Mouse (Mus musculus): ENCODE measurements around the gene Vtcn1.
"Not testable (repeated sequence)": the region's sequence is repeated elsewhere in the genome, so short reads cannot be mapped to it uniquely, and the experiment has no call there.

Vtcn1 gene

DNA sequence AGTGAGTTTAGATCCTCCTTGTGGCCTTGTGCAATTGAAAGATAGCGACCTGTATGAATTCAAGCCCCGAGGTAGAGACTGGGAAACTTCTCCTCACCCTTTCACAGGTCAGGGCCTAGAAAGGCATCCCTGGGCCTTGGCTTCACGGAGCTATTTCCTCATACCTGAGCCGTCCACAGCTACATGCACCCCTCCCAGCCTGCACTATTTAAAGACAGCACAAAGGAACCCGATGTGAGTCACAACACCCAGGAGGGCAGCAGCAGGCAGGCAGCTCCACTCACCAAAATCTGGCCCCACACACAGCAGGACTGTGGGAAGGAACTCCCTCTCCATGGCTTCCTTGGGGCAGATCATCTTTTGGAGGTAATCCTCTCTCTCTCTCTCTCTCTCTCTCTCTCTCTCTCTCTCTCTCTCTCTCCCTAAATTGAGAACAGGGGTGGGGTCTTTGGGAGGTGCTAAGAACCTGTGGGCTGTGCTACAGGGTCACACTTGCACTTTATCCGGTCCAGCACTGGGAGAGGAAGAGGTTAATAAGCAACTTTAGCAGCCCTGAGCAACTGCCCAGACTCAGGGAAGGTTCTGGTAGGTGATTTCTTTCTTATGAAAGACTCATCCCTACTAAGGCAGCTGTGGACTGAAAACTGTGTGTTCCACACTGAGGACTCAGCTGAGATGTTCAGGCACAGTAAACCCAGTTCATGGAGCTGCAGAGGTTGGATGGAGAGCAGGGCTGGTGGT is at the start of gene Vtcn1:
TSS of gene Vtcn1 (plus strand) at position 235 of the 741 bp plus-strand sequence.
- DNase-seq (ENCODE audit: extremely low read depth, low read depth), result no peak

DNA sequence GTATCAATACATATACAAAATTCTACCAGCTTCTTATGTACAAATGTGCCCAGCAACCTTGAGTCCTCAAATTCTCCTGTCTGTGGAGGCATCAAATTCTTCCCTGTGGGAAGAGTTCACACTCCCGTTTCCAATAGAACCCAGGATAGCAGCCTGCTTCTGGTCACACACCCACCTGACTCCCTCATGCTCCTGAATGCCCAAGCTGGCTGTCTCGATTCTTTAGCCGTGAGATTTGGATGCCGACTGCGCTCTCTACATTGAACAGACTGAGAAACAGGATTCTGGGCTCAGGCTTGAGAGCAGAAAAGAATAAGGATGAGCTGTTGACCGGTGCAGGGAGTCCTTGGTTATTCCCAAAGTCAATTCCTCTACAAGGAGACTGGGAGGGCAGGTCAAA is 48.3 kb upstream of the Vtcn1 start:
- no peak for DNase-seq (ENCODE audit: extremely low read depth, low read depth)

GRCm38 (mm10) chr3:100777568-100777967 is 47.7 kb upstream of the Vtcn1 start:
- DNase-seq (ENCODE audit: extremely low read depth, low read depth), result no peak

DNA sequence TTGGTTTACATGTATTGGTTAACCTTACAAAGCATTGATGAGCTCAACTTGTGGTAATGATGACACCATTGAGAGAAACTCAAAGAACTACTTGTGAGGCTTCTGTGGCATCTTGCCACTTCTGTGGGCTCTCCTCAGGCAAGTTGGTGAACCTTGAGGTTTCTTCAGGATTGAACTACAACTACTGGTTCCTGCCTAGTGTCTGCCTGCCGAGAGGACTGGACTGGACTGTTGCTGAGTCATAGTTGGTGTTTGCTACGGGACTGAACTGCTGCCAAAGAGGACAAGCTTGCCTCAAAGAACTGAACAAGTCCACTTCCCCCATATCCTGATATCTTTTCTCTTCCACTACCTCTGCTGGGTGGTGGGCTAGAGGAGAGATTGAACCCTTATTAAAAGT is 39.2 kb upstream of the Vtcn1 start:
- DNase-seq (ENCODE audit: extremely low read depth, low read depth), result no peak

DNA sequence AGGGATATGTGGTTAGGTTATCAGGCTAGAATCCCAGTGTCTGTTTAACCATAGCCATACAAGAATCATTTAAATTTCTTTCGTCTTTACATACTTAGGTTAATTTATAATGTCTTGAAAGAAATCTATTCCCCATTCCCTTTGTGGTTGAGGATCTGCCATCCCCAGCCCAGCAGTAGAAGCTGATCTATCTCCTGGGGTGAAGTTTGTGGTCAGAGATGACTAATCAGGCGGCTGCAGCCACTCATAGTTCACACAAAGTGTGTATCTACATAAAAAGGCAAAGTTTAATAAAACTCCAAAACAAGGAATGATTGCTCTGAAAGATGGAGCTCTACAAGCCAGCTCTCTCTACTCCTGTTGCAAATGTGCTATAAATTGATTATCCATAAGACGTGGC is 33.6 kb upstream of the Vtcn1 start:
- peak; percentile 80 for DNase-seq (ENCODE audit: extremely low read depth, low read depth)

DNA sequence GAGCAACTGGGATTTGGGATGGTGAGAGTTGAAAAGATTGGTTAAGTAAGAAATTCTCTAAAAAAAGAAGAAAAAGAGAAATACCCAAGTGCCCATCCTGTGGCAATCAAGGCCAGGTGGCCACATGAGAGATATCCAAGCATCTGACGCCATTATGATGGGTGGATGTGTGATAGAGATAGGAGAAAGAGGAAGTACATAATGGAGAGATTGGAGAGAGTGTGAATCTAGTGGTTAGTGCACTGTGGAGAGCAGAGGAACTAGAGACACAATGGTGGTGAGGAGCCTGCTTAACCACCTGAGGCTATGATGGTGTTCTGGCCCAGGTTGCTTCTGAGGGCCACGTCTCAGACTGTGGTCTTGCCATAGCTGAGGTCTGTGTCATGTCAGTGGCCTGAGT is 31.9 kb upstream of the Vtcn1 start:
- peak; percentile 88 for DNase-seq (ENCODE audit: extremely low read depth, low read depth)

DNA sequence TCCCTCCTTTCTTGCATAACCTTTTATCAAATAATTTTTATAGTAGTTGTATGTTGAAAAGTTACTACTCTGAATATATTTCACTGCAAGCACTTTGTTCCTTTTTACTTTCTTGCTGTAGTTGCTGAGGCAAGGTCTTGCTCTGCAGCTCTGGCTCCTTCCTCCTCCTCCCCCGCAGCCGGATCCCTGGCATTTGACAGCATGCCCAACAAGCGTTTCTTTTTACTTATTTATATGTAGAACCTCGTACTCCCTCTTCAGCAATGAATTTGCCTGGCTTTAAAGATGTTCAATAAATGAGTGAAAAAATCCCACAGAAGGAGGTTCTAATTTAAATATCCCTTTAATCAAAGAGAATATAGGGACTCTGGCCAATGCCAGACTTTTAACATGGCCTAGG is 28.7 kb upstream of the Vtcn1 start:
- no peak for DNase-seq (ENCODE audit: extremely low read depth, low read depth)

DNA sequence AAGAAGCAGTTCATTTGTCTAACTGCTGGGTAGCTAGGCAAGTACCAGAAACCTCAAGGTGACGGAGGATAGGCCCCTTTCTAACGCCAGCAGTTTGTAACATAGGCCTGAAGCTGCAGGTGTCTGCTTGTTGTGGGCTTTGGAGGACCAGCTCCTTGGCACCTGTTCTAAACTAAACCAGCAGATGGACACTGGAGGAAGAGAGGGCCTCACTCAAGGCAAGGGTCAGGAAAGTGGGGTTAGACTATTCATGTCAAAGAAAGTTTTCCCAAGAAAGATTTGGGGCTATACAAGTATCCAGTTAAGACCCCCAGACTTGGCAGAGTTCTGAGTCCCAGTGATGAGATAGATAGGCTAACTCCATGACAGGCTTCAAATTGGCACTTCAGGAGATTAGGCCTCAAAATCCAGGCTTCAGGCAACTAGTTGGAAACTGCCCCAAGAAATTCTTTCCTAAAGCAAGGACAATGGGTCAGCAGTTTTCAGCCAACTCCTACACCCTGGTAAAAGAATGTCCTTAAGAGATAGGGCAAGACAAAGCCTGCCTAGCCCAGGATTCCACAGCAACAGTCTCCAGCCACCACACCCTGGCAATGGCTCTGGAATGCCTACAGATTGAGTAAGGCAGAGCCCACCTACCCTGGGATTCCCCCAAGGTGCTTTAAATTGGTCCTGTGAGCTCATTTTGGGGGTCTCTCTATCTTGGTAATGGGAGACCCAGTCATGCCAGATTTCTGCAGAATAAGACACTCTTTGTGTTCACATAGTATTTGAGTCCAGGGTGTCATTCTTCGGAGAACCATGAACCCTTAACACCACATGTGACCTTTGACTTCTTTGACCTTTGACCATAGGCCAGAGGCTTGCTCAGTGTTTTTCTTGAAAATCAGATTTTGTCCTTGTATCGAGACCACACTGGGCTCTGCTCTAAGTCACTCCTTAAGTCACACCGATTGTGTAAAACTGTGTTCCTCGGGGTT is 27.8 kb upstream of the Vtcn1 start:
- DNase-seq (ENCODE audit: extremely low read depth, low read depth), result no peak

DNA sequence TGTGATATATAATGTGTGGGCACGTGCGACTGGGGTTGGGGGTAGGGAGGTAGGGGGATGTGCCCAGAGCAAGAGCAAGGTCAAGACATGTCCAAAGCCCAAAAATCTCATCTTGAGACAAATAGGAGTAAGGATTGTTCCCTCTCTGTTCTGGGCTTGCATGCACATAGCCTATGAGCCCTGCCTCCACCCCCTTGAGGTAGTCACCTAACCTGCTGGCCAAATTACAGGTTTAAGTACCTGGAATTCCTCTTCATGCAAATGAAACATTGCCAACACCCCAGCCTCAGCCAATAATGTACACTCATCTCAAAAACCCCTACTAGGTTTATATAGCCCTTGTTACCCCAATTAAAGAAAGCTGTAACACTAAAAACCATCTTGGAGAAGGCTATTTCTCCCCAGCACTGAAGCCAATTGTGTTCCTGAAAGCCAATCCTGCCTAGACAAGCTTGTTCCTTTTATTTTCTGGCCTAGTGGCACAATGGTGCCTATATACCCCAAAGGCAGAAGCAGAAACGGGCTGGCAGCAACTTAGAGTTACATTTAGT is 26.3 kb upstream of the Vtcn1 start:
- DNase-seq (ENCODE audit: extremely low read depth, low read depth), result no peak

GRCm38 (mm10) chr3:100804975-100805374 is 20.3 kb upstream of the Vtcn1 start:
- no peak for DNase-seq (ENCODE audit: extremely low read depth, low read depth)

GRCm38 (mm10) chr3:100805925-100806324 is 19.3 kb upstream of the Vtcn1 start:
- DNase-seq (ENCODE audit: extremely low read depth, low read depth), result no peak

- DNase-seq (ENCODE audit: extremely low read depth, low read depth), result no peak
Measured at GRCm38 (mm10) chr3:100810461-100810860, 14.8 kb upstream of the Vtcn1 start.

- no peak for DNase-seq (ENCODE audit: extremely low read depth, low read depth)
Measured at GRCm38 (mm10) chr3:100811836-100812235, 13.4 kb upstream of the Vtcn1 start.

GRCm38 (mm10) chr3:100815490-100815889 is 9.8 kb upstream of the Vtcn1 start:
- not testable (repeated sequence) for DNase-seq (ENCODE audit: extremely low read depth, low read depth)

DNA sequence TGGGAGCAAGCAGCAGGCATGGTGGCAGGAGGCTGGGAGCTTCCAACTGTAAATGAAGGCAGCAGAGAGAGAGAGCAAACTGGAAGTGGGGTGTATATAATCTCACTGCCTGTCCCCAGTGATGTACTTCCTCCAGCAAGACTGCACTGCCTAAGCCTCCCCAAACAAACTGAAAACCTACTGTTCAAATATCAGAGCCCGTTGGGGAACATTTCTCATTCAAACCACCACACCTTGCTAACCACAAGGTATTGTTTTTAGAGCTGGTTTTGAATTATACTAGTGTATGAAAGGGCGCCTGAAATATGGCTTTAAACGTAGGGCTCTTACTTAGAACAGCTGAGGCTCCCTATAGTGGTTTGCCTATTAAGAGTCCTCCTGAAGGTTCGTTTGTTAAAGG is 6.5 kb upstream of the Vtcn1 start:
- DNase-seq (ENCODE audit: extremely low read depth, low read depth), result no peak

DNA sequence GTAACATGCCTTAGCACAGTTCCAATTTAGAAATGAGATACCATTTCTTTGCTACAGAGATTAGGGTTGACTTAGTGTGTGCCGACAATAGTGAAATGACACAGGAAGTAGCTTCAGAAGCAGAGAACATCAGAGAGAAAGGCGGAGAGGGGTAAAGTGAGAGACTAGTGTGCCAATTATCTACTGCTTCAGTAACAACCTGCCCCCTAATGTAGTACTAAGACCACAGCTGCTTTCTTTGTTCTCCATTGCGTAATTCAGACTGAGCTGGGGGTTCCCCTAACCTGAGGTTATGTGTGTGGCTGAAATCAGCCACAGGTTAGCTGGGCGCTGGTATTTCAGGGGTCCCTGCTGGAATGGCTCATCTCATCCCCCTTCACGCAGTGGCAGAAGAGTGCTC is 5.7 kb upstream of the Vtcn1 start:
- no peak for DNase-seq (ENCODE audit: extremely low read depth, low read depth)

GRCm38 (mm10) chr3:100820852-100821251 is 4.4 kb upstream of the Vtcn1 start:
- no peak for DNase-seq (ENCODE audit: extremely low read depth, low read depth)

DNA sequence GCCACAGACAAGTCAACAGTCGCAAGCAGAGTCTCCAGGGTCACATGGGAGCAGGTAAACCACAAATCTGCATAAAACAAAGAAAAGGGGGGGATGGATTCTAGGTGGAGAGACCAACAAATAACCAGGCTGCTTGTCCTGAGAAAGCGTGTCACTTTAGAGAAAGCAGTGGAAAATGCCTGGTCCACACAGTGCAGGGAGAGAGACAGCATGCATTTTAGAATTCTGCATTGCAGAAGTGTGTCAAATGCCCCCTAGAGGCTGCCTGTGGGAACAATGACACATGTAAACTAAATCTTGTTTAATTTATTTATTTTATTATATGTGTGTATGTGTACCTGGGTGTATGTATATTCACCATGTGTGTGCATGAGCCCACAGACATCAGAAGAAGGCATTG is 4.0 kb upstream of the Vtcn1 start:
- DNase-seq (ENCODE audit: extremely low read depth, low read depth), result peak; percentile 23

- no peak for DNase-seq (ENCODE audit: extremely low read depth, low read depth)
Measured at GRCm38 (mm10) chr3:100843784-100844183, 18.5 kb downstream of the Vtcn1 start.

DNA sequence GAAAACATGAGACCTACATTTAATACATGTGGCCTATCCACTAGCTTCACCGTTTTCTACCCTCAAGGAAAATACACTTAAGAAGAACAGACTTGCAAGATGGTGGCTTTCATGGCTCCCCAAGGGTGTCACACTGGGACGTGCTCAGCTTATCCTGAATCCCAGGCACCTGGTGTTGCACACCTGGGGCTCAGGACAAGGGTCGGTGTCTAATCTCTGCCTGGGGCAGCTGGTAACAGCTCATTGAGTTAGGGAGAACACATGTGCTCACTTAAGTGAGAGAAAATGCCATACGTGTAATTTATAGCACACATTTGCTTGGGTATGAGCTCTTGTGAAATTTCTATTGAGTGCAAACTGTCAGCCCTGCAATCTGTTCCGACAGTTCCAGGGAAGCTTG is 19.1 kb downstream of the Vtcn1 start:
- no peak for DNase-seq (ENCODE audit: extremely low read depth, low read depth)

- no peak for DNase-seq (ENCODE audit: extremely low read depth, low read depth)
Measured at GRCm38 (mm10) chr3:100848348-100848747, 23.1 kb downstream of the Vtcn1 start.

DNA sequence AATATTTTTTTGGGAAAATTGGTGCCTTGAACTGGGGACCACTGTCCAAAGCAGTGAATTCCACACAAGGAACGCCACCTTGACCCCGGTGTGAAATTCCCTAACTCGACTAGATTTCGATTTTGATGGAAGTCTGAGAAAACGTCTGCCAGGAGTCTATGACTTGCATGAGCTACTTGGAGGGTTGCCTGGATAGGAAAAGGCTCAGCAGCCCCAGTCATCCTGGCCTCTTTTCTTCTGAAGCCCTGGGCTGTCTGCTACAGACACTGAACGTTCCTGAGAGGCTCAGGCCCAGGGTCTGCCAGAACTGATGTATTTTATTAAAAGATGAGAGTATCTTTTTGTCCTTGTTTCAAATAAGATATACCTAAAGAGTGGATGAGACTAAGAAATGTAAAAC is 25.2 kb downstream of the Vtcn1 start:
- no peak for DNase-seq (ENCODE audit: extremely low read depth, low read depth)

Data from MEL-GATA-1-ER (cell line).